Mouse (Mus musculus): Measurements from ENCODE around the gene Ugt3a1.
"Not testable (repeated sequence)": the region's sequence is repeated elsewhere in the genome, so short reads cannot be mapped to it uniquely, and the experiment has no call there.

Gene Ugt3a1

GRCm38 (mm10) chr15:9276838-9277295 lies at the start of gene Ugt3a1:
Gene Ugt3a1, plus strand, starts transcription at chr15:9276888.
- DNase-seq (ENCODE audit: low spot score in 2 of 2): no peak

- not testable (repeated sequence) for DNase-seq (ENCODE audit: low spot score in 2 of 2)
Observed at GRCm38 (mm10) chr15:9230917-9231316, 45.8 kb upstream of the Ugt3a1 start.

- no peak for DNase-seq (ENCODE audit: low spot score in 2 of 2)
Observed at GRCm38 (mm10) chr15:9246345-9246744, 30.3 kb upstream of the Ugt3a1 start.

- no peak for DNase-seq (ENCODE audit: low spot score in 2 of 2)
Observed at GRCm38 (mm10) chr15:9252891-9253290, 23.8 kb upstream of the Ugt3a1 start.

GRCm38 (mm10) chr15:9260621-9261020 lies 16.1 kb upstream of the Ugt3a1 start:
- DNase-seq (ENCODE audit: low spot score in 2 of 2): no peak

- no peak for DNase-seq (ENCODE audit: low spot score in 2 of 2)
Observed at GRCm38 (mm10) chr15:9271876-9272275, 4.8 kb upstream of the Ugt3a1 start.

GRCm38 (mm10) chr15:9279026-9279425 lies 2.3 kb downstream of the Ugt3a1 start:
- no peak for DNase-seq (ENCODE audit: low spot score in 2 of 2)

GRCm38 (mm10) chr15:9279596-9279995 lies 2.9 kb downstream of the Ugt3a1 start:
- DNase-seq (ENCODE audit: low spot score in 2 of 2): no peak

- DNase-seq (ENCODE audit: low spot score in 2 of 2): no peak
Observed at GRCm38 (mm10) chr15:9283165-9283564, 6.5 kb downstream of the Ugt3a1 start.

GRCm38 (mm10) chr15:9289660-9290059 lies 13.0 kb downstream of the Ugt3a1 start:
- DNase-seq (ENCODE audit: low spot score in 2 of 2): no peak

- no peak for DNase-seq (ENCODE audit: low spot score in 2 of 2)
Observed at GRCm38 (mm10) chr15:9305978-9306692, 29.4 kb downstream of the Ugt3a1 start.

GRCm38 (mm10) chr15:9334596-9334995 lies 57.9 kb downstream of the Ugt3a1 start:
- DNase-seq (ENCODE audit: low spot score in 2 of 2): no peak

GRCm38 (mm10) chr15:9335341-9335740 lies 58.7 kb downstream of the Ugt3a1 start, which contains the start of gene Ugt3a2:
Gene Ugt3a2, plus strand, starts transcription at chr15:9335550.
- DNase-seq (ENCODE audit: low spot score in 2 of 2): no peak

- no peak for DNase-seq (ENCODE audit: low spot score in 2 of 2)
Observed at GRCm38 (mm10) chr15:9336616-9337015, 59.9 kb downstream of the Ugt3a1 start.

GRCm38 (mm10) chr15:9337021-9337420 lies 60.3 kb downstream of the Ugt3a1 start:
- DNase-seq (ENCODE audit: low spot score in 2 of 2): no peak

GRCm38 (mm10) chr15:9348739-9349138 lies 72.1 kb downstream of the Ugt3a1 start:
- DNase-seq (ENCODE audit: low spot score in 2 of 2): no peak

- DNase-seq (ENCODE audit: low spot score in 2 of 2): no peak
Observed at GRCm38 (mm10) chr15:9362801-9363200, 86.1 kb downstream of the Ugt3a1 start.

Data from spleen, postnatal 10 days (tissue).